Mouse (Mus musculus): ENCODE results near the gene Usp24.
A peak's percentile ranks its signal among the peaks of the same experiment; 100 is the strongest.
"Not testable (repeated sequence)": the region's sequence is repeated elsewhere in the genome, so short reads cannot be mapped to it uniquely, and the experiment has no call there.

The Usp24 gene

DNA sequence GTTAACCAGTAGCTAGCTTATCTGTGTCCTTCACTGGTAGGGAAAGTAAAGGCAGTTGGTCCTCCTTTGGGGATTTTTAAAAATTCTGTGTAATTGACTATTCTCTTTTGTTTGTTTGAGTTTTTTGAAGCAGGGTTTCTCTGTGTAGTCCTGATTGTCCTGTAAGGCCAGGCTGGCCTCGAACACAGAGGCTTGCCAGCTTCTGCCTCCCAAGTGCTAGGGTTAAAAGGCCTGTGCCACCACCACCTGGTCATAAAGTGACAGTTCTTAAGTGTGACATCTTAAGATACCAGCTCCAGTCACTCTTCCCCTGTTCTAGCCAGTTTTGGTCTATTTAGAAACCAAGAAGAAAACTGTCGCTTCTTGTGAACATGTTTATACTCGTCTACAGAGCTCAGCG lies 2.2 kb downstream of the Usp24 start:
- DNase-seq (ENCODE audit: low read depth, low spot score): no peak

DNA sequence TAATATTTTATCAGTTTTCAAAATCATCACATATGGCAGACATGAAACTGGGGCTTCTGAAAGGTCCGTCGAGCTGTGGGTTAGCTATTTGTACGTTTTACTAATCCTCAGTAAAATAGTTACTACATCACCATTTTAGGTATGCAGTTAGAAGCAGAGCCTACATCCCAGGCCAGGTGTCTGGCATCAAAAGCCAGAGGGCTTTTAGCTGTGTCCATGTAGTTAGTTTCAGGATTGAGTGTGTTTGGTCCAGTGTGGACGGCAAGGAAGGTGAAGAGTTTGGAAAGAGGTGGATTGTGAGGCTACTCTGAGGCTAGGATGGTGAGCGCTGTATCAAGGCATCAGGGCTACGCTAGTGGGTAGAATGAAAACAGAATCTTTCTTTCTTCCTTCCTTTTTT lies 3.0 kb downstream of the Usp24 start:
- no peak for DNase-seq (ENCODE audit: low read depth, low spot score)

DNA sequence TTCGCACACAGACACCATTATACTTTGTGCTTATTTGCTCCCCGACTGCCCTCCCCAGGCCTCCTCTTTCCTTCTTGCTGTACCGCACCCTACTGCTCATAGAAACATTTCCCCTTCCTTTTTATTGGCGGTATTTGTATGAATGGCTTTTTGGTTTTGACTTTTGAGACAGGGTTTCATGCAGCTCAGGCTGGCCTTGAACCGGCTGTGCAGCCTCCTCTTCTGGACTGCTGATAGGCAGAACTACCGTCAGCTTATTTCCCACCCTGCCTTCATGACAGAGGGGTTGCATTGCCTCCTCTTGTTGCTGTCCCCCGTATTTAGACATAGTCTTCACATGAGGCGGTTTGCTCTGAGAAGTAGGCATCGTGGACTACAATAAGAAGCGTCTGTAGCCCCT lies 6.8 kb downstream of the Usp24 start:
- no peak for DNase-seq (ENCODE audit: low read depth, low spot score)

DNA sequence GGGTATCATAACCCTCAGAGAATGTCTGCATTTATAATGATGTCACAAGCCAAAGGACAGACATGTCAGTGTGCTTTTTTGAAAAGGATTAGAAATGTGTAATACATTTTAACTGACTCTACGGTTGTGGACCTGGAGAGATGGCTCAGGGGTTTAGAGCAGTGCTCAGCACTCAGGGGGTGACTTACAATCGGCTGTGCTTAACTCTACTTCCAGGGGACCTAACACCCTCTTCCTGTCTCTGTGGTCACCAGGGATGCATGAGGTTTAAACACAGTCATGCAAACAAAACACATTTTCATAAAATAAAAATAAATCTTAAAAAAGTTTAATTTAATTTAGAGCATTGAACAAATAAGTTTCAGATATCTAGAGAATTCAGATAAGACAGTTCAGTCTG lies 7.3 kb downstream of the Usp24 start:
- no peak for DNase-seq (ENCODE audit: low read depth, low spot score)

DNA sequence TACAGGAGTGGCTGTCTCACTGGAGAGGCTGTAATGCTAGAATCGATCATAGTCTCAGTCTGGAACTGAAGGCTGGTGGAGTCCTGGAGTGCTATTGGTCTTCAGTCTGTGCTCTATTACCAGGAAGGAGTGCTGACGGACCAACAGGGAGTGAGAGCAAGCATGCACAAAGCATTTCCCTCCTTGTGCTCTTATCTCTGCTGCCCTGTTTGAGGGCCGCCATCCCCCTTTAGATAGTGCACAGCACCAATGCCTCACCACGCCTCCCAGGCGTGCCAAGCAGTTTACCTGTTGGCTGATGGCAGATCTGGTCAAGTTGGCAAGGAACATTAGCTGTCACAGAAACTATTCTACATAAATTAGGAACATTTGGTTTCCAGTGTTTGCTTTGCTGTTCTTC lies 11.4 kb downstream of the Usp24 start:
- no peak for DNase-seq (ENCODE audit: low read depth, low spot score)

DNA sequence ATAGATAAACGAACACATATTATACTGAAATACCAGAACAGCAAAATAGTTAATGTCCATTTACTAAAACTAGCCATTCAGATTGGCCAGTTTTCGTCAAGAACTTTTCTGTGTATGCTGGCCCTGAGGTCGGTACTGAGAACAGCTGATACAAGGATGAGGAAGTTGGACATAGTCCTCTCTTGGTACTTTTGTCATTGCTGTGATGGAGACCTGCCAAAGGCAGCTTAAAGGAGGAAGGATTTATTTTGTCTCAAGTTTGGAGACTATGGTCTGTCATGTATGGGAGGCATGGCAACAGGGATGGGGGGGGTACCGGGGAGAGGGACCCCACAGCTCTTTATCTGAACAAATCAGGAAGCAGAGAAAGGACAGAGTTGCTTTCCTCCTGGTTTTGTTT lies 12.7 kb downstream of the Usp24 start:
- no peak for DNase-seq (ENCODE audit: low read depth, low spot score)

DNA sequence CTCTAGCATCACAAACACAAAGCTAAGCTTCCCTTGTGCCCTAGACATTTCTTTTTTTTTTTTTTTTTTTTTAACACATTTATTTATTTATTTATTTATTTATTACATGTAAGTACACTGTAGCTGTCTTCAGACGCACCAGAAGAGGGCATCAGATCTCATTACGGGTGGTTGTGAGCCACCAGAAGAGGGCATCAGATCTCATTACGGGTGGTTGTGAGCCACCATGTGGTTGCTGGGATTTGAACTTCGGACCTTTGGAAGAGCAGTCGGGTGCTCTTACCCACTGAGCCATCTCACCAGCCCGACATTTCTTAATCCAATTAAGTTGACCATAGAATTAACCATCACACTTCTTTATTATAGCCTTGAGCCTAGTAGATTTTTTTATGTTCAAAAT lies 13.2 kb downstream of the Usp24 start:
- DNase-seq (ENCODE audit: low read depth, low spot score): peak; percentile 27

DNA sequence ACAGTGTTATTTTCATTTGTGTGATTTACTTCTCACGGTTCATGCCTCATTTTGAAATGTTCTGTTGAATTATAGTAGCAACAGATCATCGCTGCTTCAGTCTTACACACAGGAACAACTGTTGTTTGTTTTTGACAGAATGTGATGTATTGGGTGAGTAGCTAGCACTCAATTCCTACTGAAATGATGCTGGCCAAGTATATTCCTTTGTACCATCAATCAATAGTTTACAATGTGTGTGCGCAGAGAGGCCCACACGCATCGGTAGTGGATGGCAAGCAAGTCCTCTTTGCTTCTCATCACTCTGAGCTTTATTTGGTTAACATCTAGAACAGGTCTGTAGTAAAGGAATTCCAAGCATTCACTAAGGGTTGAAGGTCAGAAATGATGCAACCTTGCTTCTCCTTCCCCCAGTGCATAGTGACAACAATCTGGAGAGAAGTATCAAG lies 14.4 kb downstream of the Usp24 start:
- DNase-seq (ENCODE audit: low read depth, low spot score): peak; percentile 37

DNA sequence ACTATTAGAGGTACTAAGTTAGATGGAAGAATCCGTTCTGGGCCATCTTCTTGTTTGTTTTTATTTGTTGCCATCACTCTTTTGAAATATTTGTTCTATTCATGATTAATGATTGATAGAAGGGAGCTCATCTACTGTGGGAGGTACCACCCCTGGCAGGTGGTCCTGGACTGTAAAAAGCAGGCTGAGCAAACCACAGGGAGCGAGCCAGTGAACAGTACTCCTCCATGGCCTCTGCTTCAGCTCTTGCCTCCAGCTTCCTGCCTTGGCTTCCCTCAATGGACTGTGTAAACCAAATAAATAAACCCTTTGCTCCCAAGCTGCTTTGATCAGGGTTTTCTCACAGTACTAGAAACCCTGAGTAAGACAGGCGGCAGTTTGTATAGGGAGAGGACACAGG lies 17.1 kb downstream of the Usp24 start:
- no peak for DNase-seq (ENCODE audit: low read depth, low spot score)

DNA sequence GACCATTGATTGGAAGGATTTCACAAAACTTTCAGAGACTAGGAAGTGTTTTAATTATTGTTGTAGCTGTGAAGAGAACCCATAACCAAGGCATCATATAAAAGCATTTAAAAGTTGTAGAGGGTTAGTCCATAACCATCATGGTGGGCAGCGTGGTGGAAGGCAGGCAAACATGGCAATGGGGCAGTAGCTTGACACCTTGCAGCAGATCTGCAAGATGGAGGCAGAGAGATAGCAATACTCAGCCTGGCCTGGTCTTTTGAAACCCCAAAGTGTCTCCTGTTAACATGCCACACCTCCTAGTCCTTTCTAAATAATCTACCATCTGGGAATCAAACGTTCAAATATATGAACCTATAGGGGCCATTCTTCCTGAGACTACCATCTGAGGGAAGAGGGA lies 17.6 kb downstream of the Usp24 start:
- DNase-seq (ENCODE audit: low read depth, low spot score): no peak

DNA sequence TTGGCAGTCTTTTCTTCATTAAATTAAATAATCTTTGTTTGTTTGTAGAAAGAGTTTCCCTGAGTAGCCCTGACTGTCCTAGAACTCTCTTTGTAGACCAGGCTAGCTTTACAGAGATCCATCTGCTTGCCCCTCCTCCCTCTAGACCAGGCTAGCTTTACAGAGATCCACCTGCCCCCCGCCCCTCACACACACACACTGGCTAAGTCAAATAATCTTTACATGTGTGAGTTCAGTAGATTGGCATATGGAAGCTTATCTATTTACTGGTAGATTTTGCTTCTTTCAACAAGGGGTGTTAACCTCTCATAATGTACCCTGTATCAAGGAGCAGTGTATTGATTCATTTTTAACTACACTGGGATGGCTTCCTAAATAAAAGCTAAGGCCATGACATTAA lies 19.8 kb downstream of the Usp24 start:
- DNase-seq (ENCODE audit: low read depth, low spot score): no peak

DNA sequence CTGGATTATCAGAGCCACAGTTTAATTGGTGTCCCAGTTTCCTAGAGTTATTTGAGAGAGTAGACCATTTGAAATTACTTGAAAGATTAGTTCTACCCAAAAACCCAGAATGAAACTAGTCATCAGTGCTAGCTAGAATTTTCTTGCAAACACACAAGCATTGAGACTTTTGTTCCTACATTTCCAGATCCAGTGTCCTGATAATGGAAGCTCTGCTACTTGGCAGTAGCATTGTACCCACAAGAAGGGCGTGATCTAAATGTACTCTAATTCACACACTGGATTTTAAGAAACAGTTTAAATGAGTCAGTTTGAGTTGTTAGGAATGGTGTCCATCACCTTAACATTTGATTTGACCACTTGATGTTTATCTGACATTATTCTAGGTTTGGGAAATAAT lies 31.7 kb downstream of the Usp24 start:
- no peak for DNase-seq (ENCODE audit: low read depth, low spot score)

DNA sequence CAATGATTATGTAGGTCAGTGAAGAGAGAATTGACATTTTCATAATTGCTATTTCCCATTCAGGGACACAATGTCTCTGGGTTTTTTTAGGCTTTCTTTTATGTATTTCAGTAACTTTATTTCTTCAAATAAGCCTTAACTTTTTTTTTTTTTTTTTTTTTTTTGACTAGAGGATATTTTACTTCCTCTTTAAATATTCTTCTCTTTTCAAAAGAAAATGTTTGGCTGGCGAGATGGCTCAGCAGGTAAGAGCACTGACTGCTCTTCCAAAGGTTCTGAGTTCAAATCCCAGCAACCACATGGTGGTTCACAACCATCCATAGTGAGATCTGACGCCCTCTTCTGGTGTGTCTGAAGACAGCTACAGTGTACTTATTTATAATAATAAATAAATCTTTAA lies 39.0 kb downstream of the Usp24 start:
- not testable (repeated sequence) for DNase-seq (ENCODE audit: low read depth, low spot score)

DNA sequence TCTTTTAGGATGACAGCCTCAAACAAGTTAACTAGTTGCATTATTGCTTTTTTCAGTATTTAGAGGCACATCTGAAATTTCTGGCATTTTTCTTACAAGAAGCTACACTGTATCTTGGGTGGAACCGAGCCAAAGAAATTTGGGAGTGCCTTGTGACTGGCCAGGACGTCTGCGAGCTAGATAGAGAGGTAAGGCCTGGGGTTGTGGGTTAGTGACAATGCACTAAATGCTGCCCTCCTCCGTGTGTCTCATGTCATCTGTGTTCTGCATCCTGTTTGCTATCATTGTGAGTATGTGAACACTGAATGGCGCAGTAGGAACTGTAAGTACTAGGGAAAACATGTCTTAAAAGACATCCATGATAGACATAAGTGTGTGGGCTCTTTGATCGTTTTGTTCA lies 54.0 kb downstream of the Usp24 start:
- no peak for DNase-seq (ENCODE audit: low read depth, low spot score)

DNA sequence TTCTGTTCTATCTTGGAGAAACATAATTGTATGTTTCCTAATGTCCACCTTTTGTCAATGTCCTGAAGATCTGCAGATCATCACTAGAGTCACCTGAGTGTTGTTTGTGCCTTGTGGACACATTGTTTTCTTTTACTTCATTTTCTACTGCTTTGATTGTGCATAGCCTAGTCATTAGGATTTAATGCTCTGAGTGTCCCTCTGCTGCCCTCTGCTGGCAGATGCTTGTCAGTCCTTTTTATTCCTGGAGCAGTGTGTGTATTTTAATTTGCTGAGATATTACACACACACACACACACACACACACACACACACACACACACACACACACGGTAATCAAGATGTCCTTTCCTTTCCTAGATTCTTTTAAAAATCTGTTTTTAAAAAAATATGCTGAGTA lies 59.8 kb downstream of the Usp24 start:
- DNase-seq (ENCODE audit: low read depth, low spot score): peak; percentile 83

DNA sequence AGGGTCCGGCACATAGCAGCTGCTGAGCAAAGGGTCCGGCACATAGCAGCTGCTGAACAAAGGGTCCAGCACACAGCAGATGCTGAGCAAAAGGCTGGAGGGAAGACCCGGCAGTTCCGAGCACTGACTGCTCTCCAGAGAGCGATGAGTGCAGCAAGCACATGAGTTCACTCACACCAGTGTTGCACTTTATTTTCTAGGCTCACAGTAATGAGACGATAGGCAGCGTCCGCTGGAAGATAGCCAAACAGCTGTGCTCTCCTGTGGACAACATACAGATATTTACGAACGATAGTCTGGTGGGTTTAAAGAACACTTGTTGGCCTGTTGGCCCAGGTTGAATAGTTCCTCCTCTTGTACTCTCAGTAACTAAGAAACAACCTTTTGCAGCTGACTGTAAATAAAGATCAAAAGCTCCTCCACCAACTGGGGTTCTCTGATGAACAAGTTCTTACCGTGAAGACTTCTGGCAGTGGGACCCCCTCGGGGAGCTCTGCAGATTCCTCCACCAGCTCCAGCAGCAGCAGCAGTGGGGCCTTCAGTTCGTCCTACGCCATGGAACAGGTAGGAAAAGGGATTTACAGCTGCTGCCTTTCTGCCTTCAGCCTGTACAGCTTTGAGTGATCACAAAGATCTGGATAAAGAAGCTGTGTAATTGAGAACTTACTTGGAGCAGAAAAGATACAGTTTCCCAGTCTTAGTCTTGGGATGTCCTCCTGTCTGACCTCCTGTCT lies 63.0 kb downstream of the Usp24 start:
- DNase-seq (ENCODE audit: low read depth, low spot score): no peak

DNA sequence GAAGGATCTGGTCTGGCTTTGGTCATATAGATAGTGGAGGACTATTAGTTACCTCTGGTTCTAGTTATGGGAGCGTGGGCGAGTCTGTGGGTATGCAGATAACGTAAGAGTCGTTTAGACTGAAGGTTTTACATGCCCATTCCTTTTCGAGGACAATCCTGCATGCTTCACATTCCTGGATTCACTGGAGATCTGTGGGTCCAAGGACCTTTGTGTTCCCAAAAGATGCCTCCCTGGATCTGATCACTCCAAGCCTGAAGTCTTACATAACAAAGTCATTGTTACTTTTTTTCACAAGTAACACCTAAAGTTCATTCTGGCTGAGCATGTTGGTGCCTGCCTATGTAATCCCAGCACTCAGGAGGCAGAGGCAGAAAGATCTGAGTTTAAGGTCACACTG lies 65.1 kb downstream of the Usp24 start:
- peak; percentile 61 for DNase-seq (ENCODE audit: low read depth, low spot score)

DNA sequence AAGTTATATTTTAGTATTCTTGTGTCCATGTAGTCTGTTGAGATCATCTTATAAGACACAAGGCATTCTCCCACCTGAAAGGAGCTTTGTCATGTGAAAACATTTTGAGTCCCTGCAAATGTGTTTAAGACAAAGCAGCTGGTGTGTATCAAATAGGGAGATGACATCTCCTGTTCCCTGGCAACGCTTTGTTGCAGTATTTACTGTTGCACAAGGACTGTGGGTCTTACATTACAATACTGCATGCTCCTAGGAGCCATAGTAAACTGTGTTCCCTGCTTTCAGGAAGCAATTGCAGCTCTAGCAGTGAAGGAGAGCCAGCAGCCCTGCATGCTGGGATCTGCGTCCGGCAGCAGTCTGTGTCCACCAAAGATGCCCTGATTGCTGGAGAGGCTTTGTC lies 73.9 kb downstream of the Usp24 start:
- DNase-seq (ENCODE audit: low read depth, low spot score): no peak

DNA sequence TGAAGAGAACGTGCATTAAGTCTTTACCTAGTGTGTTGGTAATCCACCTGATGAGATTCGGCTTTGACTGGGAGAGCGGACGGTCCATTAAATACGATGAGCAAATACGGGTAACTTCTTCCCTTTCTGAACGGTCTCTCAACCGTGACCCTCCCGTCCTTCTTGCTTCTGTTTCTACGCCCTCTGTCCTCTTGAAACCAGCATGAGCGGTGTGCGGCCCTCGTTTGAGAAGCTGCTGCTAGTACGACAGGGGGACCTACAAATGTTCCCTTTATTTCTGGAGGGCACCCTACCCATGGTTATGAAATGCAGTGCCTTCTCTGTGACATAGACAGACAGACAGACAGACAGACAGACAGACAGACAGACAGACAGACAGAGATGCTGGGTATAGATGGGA lies 93.6 kb downstream of the Usp24 start:
- no peak for DNase-seq (ENCODE audit: low read depth, low spot score)

DNA sequence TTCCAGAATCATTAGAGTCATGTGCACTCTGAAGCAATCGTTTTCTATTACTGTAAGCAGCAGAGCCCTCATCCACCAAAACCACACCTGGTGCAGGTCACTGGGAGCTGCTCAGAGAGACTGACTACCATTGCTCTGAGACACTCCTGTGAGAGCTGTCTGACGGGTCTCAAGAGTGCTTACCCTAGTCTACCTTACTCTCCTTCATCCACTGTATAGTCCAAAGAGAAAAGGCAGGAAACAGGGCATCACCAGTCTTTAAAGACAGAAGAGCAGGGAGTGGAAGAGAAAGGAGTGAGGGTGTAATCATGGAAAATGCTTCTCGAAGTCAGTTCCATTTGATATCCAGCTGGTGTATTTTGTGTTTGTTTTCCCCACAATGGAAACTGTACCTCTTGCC lies 103.2 kb downstream of the Usp24 start:
- no peak for DNase-seq (ENCODE audit: low read depth, low spot score)

DNA sequence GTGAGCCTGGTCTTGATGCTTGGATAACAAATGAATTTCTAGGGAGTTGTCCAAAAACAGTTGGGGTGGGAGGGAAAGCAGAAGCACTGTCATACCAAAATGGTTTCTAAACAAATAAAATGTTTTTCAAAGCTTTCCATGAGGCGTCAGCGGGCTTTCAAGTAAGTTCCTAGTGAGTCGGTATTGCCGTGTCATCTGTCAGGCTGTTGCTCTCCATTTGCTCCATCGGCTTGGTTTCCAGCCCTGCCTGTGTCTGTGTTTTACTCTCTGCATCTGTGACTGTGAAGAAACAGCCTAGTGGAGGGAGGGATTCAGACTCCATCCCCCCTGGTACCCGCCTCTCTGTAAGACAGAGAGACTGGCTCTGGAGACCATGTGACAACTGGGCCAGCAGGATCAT lies 103.8 kb downstream of the Usp24 start:
- DNase-seq (ENCODE audit: low read depth, low spot score): no peak

DNA sequence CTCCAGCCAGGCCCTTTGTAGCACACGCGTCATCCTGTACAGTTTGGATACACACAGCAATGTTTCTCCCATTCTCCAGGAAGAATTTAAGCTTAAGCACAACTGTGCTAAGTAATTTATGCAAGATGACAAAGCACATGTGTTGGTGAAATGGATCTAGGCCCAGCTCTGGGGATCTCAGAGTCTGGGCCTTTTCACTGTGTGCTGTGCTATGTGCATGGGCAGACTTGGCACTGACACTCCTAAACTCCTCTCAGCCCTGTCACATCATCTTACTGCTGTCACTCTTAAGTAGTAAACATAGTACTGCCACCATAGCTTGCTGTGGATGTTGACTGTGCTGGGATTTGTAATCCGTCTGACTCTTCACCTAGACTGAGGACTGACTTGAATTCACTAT lies 106.6 kb downstream of the Usp24 start:
- no peak for DNase-seq (ENCODE audit: low read depth, low spot score)

DNA sequence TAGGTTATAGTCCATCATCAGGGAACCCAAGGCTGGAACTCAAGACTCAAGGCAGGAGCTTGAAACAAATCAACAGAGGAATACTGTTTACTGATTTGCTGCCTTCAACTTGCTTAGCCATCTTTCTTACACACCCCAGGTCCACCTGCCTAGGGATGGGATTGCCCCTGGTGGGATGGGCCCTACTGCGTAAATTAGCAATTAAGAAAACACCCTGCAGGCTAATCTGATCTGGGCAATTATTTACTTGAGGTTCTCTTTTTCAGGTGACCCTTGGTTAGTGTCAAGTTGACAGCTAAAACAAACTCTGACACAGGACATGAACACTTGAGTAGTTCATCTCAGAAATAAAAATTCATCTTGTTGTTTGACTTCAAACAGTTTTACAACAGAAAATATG lies 108.5 kb downstream of the Usp24 start:
- no peak for DNase-seq (ENCODE audit: low read depth, low spot score)

DNA sequence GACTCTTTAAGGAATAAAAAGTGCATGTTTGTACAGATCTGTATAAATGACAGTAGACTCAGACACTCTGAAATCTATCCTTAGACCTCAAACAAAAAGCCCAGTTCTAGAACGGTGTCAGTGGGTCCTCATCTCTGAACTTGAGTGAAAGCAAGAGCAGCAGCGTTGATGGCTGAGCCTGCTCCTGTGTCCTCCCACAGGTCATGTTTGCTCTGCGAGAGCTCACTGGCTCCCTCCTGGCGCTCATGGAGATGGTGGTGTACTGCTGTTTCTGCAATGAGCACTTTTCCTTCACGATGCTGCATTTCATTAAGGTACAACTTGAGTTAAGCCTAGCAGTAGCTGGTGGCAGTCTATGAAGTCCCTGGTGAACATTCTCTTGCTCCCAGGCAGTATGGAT lies 110.3 kb downstream of the Usp24 start:
- DNase-seq (ENCODE audit: low read depth, low spot score): peak; percentile 61

Measured in ZHBTc4 (cell line).